ENCODE assay signal across 8 mouse cellular contexts in genomic region chr15:78978875-78979274, GRCm38 (mm10). TPM values are rescaled to one million over a fixed set of nuclear protein-coding genes. Genes with fewer than 3 reads are reported as not detected.
DNase-seq lines count a peak whose midpoint lies in the region; ATAC-seq lines count a peak whose summit lies in the region.
"Had no signal": no experiment of that assay in that cellular context is flagged by ENCODE, and none has a peak within 500 bp of the region (broad histone marks: within the 10 kb centered on the region; RNA-seq: fewer than 3 reads in every experiment).

No protein-coding gene starts in this region.

- no peak overlapping the region for H3K4me3 ChIP-seq in heart, embryonic 11.5 days (ENCODE audit: low read depth, low read length)
- H3K4me3 ChIP-seq: erythroblast, embryonic 14.5 days had no signal

- peak; percentile 83 for DNase-seq in adrenal gland, adult 2 months
- DNase-seq in embryo, embryonic 10.5 days (ENCODE audit: low spot score), result peak; percentile 69
- DNase-seq in kidney, postnatal 10 days, result peak; percentile 83
- peak; percentile 88 for DNase-seq in lung, postnatal 36 days
- peak; percentile 62 to 89 for DNase-seq in urinary bladder, postnatal 36 days (ENCODE audit: low spot score in 2 of 2)
- DNase-seq in layer of hippocampus, adult 8-10 months (ENCODE audit: low spot score in 2 of 2), result no peak

- no peak; the same call in 1 of the 2 replicates for ATAC-seq in heart, embryonic 11.5 days (replicated peaks; ENCODE audit: insufficient number of reproducible peaks, low FRiP score, low TSS enrichment)

- H3K4me2 ChIP-seq in heart, embryonic 11.5 days, result peak overlapping the region; percentile 12; the same call in 1 of the 2 replicates

- peak overlapping the region; percentile 69 for H3K27ac ChIP-seq in heart, embryonic 11.5 days (ENCODE audit: low read depth, low read length)

- no peaks in the 10 kb centered on the region for H3K27me3 ChIP-seq in heart, embryonic 11.5 days (ENCODE audit: control insufficient read depth, insufficient read depth, low read length)

- H3K4me1 ChIP-seq in heart, embryonic 11.5 days (ENCODE audit: control insufficient read depth, insufficient read depth, low read length), result peaks cover 22% of the 10 kb centered on the region

- H3K9ac ChIP-seq in heart, embryonic 11.5 days (ENCODE audit: low read depth, low read length), result no peak overlapping the region; the same call in 1 of the 2 replicates

- no peaks in the 10 kb centered on the region for H3K9me3 ChIP-seq in heart, embryonic 11.5 days (replicated peaks; ENCODE audit: control insufficient read depth, low read length)

- WGBS in heart, embryonic 11.5 days (ENCODE audit: insufficient replicate concordance), result 0% methylated on average over 4 of the region's 4 CpGs

- H3K36me3 ChIP-seq in heart, embryonic 11.5 days (ENCODE audit: control insufficient read depth, insufficient read depth, low read length), result no peaks in the 10 kb centered on the region

RNA-seq across cellular contexts. Expression of gene Triobp, which starts 31.4 kb away (rescaled TPM):
- 100 to 1,000 TPM in 1 of 2 experiments, 10 to 100 TPM in 1; 93.7 to 129 TPM for total RNA-seq in adrenal gland, adult 2 months (2021)
- polyA plus RNA-seq in adrenal gland, adult 2 months (2012; rRNA removed), result 101 and 134 TPM in 2 replicates
- polyA plus RNA-seq in heart, embryonic 11.5 days (2014; fragmentation: Nextera tagmentation; extraction: Ambion mirVana), result 49.5 and 57.8 TPM in 2 replicates
- total RNA-seq in layer of hippocampus, adult 8-10 months (2022), result 10 to 100 TPM in 2 of 4 experiments, 1 to 10 TPM in 2; 7.0 to 14.1 (median 11.5) TPM

RNA-seq across cellular contexts. Expression of gene Nol12, which starts 44.1 kb away (rescaled TPM):
- 10 to 100 TPM; 42.0 to 57.2 TPM for total RNA-seq in adrenal gland, adult 2 months (2021)
- polyA plus RNA-seq in adrenal gland, adult 2 months (2012; rRNA removed), result 21.3 and 22.5 TPM in 2 replicates
- 43.6 and 51.4 TPM in 2 replicates for polyA plus RNA-seq in heart, embryonic 11.5 days (2014; fragmentation: Nextera tagmentation; extraction: Ambion mirVana)
- 10 to 100 TPM; 34.4 to 41.8 (median 37.7) TPM for total RNA-seq in layer of hippocampus, adult 8-10 months (2022)

RNA-seq across cellular contexts. Expression of gene H1f0, which starts 49.4 kb away (rescaled TPM):
- total RNA-seq in adrenal gland, adult 2 months (2021), result 100 to 1,000 TPM in 1 of 2 experiments, 10 to 100 TPM in 1; 94.6 to 204 TPM
- polyA plus RNA-seq in adrenal gland, adult 2 months (2012; rRNA removed), result 109 and 135 TPM in 2 replicates
- polyA plus RNA-seq in heart, embryonic 11.5 days (2014; fragmentation: Nextera tagmentation; extraction: Ambion mirVana), result 74.6 and 178 TPM in 2 replicates
- 10 to 100 TPM; 73.6 to 88.0 (median 81.8) TPM for total RNA-seq in layer of hippocampus, adult 8-10 months (2022)

RNA-seq across cellular contexts. Expression of gene Lgals1, which starts 52.4 kb away (rescaled TPM):
- 100 to 1,000 TPM; 386 to 613 TPM for total RNA-seq in adrenal gland, adult 2 months (2021)
- polyA plus RNA-seq in adrenal gland, adult 2 months (2012; rRNA removed), result 341 and 382 TPM in 2 replicates
- 541 and 566 TPM in 2 replicates for polyA plus RNA-seq in heart, embryonic 11.5 days (2014; fragmentation: Nextera tagmentation; extraction: Ambion mirVana)
- total RNA-seq in layer of hippocampus, adult 8-10 months (2022), result 10 to 100 TPM; 16.9 to 40.3 (median 28.2) TPM

Comparison
In these comparisons a context has a peak if more than half of its experiments do, and no peak if none do; other contexts are left out.
1. DNase-seq: peak in adrenal gland, adult 2 months (single experiment), embryo, embryonic 10.5 days (single experiment), kidney, postnatal 10 days (single experiment), lung, postnatal 36 days (single experiment) and urinary bladder, postnatal 36 days (2 of 2); none in layer of hippocampus, adult 8-10 months (0 of 2).
2. RNA of gene Triobp, which starts 31.4 kb away (total RNA-seq): 93.7 to 129 TPM in adrenal gland, adult 2 months; 7.0 to 14.1 TPM in layer of hippocampus, adult 8-10 months; every median in the first group is over 4 times any median in the second.